Mouse (Mus musculus) T-helper 17 cell (primary cell): ENCODE results near the gene Ugt1a6b.

Source experiments
- in situ Hi-C, 2 experiments: fragments of 300-600 bp; cut with MboI, MseI; formaldehyde crosslinking; loops; 1 replicate in 1 of 2; 2 replicates in 1 of 2; pipeline ENCODE4 v1.15.1; 2025; ENCODE audit warnings: high pct_unique_total_duplicates in 2 of 2

Gene Ugt1a6b

DNA sequence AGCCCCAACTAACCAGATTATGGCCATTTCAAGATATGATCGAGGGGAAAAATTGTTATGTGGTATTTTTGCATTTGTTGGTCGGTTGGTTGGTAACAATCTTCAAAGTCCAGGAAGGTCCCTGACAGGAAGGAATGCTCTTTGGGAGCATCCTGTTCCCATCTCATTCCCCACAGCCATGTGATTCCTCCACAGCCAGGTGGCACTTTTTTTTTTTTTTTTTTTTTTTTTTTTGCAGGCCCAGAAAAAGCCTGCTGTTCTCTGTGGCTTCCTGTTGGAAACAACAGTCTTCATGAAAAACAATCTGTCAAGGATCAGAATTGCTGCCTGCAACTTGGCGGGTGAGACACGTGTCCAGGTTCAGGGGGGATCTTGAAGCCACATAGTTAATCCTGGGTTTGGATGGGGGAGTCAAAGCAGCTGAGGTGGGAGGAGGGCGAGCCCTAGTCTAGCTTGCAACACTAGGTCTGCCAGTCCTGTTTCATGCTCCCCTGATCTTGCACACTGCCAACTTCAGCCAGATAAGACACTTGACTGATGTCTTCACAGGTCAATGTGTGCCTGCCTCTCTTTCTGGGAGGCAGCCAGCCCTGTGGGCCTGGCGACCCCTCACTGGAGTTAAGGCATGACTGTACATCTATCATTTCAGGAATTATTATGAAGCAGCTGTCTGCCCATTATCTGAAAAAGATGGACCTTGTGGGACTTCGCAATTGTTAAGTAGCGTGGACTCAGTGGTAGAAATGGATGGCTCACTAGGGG is 156.0 kb downstream of the Ugt1a6b start:
- in situ Hi-C loops = no loop called here

DNA sequence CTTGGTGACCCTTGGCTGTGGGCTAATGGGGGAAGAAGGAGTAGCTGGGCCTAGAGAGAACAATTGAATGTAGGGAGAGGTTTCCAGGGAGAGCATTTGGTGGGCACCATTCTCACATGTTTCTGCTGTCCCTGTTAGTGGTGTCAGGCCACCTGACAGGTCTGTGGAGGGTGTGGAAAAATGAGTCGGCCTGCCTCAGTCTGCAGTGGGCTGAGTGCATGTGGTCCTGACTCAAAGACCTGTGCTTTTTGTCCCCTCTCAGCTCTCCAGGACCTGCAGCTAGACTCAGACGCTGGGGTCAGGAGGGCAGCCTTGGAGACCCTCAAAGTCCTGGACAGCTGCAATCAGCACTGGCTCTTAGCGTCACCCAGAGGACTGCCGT is 156.6 kb downstream of the Ugt1a6b start:
- in situ Hi-C loops = no loop called here

DNA sequence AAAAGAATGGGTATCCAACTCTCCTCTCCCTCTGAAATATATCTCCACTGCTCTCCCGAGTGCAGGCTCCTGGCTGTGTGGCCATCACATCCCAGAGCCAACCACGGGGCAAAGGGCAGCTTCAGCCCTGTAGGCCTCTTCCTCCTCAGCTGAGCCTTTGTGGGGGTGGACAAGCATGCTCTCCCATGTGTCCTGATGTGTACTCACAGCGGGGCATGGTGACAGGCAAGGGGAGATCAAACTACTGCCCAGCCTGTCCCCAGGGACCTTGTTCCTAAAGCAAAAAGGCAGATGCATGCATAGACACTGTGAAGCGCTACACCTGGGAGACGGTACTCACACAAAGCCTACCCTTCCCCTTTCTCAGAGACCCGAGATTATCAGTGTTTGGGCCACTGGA is 157.1 kb downstream of the Ugt1a6b start:
- in situ Hi-C loops = no loop called here

DNA sequence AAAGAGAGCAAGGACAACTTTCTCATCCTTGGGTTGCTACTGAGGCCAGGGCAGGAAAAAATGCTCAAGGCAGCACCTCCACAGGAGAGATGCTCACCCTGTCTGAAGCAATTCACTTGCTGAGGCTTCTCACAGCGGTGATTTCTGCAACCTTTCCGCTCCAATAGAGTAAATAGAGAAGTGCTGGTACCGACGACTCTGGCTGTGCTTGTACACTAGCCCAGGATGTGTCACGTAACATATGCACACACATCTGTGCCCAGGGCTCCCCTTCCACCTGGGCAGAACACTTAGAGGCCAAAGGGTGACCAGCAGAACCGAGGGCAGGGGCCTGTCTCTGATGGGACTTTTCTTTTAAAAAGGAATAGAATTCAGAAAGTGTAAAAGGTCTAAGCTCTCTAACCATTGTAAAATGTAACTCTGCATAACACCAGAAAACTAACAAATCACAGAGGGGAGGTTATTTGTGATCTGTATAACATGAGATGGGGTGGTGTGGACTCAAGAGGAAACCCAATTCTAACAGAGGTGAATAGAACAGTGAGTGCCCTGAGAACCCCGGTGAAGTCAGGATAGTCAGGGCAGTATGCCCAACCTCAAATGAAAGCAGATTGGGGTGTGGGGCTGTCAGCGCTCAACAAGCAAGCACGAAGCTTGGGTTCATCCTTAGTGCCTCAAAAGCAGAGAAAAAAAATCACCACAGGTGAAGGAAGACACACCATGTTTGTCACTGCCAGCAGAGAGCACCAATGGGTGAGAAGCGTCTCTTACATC is 157.7 kb downstream of the Ugt1a6b start:
- in situ Hi-C loops = no loop called here

DNA sequence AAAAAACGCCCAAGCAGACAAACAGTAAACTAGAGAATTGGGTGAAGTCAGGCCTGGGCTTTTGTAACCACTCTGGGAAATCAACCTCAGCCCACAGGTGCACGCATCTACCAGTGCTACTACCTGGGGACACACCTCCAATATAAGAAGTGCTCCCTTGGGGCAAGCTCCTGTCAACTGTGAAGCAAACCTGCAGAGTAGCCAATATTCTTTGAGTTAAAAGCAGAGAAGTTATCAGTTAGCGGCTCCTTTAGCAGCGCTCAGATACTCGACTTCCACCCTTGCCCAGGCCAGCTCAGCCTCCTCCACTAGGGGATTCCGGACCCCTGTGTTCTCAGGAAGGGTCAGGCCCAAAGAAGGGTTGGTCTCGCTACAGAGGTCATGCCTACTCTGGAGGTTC is 158.7 kb downstream of the Ugt1a6b start:
- in situ Hi-C loops = no loop called here

DNA sequence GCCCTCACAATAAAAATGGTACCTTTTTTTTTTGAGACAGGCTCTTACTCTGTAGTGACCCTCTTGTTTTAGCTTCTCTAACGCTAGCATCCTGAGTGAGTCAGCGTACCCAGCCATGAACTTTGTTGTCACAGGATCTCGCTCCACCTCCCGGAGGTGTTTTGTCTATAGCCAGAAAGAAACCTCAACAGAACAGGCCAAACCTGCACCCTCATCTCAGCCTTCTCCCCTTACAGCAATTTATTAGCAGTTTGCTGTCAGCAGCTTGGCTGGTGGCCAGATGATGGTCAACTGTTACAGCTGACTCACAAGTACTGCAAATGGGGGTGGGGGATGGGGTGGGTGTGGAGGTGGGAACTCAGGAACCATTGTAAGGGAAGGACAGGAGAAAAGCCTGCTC is 159.2 kb downstream of the Ugt1a6b start:
- in situ Hi-C loops = no loop called here

DNA sequence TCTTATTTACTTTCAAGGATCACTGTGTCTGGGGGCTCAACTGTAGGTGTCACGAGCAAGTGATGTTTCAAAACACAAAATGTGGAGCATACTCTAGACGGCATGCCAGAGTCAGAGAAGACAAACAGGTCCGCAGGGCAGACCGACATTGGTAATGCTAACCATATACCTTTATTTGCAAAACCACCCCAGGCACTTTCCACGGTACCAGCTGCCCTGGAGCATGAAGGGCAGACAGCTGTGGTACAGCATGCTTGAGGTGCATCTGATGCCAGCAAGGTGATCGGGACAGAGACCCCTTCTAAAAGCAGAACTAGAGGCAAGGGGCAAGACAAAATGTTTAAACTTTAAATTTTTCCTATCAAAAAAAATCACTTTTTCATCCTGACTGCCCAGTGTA is 159.9 kb downstream of the Ugt1a6b start:
- in situ Hi-C loops = no loop called here

DNA sequence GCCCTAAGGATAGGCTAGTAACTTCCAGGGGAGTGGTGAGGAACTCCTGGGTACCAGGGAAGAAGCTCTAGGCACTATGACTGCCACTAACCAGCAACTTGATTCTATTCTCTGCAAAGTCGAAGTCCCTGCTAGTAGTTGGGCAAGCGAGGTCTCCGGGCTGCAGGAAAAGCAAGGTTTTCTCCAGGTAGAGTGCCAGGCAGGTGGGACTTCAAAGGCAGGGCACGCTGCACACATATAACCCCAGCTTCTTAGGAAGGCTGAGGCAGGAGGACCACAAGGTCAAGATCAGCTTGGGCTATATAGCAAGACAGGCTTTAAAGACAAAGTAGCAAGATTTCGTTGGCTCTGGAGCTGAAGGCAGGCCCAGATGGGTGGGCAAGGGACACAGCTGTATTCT is 160.7 kb downstream of the Ugt1a6b start:
- in situ Hi-C loops = no loop called here

DNA sequence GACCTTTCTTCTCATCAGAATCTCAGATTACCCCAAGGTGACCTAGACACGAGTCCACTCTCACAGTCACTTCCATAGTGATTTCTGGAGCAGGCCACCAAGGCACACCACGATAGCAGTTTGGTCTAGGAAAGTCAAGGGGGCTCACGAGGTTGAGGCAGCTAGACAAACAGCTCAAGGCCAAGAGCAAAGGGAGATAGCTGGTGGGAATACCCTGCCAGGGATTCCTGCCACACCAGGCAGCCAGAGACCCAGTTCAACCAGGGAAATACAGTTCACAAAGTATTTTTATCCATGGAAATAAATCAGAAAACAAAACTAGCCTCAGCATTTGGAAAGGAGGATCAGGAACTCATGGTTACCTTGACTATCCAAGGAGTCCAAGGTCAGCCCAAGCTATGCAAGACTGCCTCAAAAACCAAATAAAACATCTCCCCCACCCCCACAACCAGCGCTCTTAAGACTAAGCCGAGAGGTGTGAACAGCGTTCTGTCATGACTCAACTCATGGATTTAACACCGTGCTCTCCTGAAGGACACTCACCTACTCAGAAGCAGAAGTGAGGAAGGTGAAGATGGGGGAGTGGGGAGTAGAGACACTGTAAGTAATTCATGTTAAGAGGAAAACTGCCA is 161.3 kb downstream of the Ugt1a6b start:
- in situ Hi-C loops = no loop called here

DNA sequence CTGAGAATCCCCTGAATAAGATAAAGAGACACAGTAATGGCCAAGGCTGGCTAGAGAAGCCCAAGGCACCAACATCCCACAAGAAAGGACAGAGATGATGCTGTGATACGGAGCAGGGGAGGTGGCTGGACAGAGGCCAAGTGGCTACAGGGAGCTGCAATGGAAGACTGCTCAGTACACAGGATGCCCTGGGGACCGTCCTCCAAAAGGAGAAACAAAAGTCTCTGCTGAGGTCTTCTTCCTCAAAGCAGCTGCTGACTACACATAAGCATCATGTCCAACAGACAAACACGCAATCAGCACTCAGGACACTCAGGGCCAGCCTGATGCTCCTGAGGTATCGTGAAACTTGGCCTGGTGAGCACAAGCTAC is 161.8 kb downstream of the Ugt1a6b start:
- in situ Hi-C loops = no loop called here

DNA sequence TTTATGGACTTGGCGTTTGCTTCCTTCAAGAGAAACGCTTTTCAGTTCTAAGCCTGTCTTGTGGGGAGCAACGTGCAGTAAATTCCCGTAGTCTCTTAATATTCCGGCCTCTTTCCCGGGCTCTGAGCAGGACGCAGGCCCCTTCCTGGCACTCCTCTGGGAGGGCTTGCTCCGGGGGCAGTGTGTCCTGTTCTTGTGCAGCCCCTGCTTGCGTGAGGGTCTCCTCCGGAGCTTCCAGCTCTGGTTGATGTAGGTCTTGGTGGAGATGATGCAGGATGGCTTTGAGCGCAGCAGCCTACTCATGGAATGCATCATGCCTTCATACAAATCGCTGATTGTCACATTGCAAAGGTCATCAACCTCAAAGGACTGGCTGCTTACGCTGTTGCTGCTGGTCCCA is 163.1 kb downstream of the Ugt1a6b start:
- in situ Hi-C loops = no loop called here

DNA sequence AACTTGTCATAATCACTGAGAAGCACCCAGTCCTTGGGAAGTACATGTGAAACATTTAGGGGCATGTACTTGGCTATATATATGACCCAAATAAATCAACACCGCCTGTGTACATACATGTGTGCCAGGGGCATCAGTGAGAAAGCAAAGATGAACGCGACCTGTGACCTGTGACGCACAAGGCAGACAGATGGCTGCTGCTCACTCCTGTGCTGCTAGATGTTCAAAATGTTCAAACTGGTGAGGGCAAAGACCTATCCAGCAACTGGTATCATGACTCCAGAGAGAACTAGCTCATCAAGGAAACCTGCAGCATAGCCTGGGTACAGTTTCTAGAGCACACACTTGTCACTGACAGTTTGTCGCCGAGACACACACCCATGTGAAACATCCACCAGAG is 164.4 kb downstream of the Ugt1a6b start:
- in situ Hi-C loops = no loop called here

DNA sequence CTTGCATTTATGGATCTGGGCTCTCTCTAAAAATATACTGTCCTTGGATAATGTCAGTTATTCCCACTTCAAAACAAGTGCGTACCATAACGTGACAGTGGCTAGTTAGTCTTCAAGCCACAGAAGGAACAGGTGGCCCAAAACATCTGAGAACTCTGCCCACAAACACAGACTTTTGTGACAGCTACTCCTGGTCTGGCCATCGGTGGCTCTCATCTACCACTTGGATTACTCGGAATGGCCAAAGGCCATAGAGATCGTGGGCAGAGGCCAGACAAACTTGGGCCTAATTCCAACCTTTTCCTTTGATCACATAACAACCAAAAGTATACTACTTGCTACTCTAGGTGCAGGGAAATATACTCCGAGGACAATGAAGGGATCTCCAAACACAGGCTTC is 165.0 kb downstream of the Ugt1a6b start:
- in situ Hi-C loops = no loop called here
